25 mouse cellular contexts compared by ENCODE assay signal in genomic region chr11:6333403-6333802, GRCm38 (mm10).
"Had no signal": no experiment of that assay in that cellular context is flagged by ENCODE, and none has a peak within 500 bp of the region (broad histone marks: within the 10 kb centered on the region; RNA-seq: fewer than 3 reads in every experiment).

No protein-coding gene starts in this region.

- ATAC-seq: hindbrain, embryonic 16.5 days; inflammation-experienced regulatory T-cells, adult 6 months; intestine, embryonic 15.5 days; intestine, postnatal 0 days had no signal

- H3K9me3 ChIP-seq: heart, embryonic 12.5 days; hindbrain, embryonic 10.5 days; hindbrain, embryonic 12.5 days; intestine, embryonic 15.5 days; limb, embryonic 10.5 days; limb, embryonic 12.5 days had no signal

- H3K4me2 ChIP-seq: heart, embryonic 12.5 days; hindbrain, embryonic 12.5 days; hindbrain, embryonic 14.5 days; intestine, embryonic 15.5 days; limb, embryonic 12.5 days; liver, embryonic 11.5 days had no signal

- H3K27ac ChIP-seq: gastrocnemius, adult 2 months; heart, adult 2 months; hindbrain, embryonic 10.5 days; hindbrain, embryonic 12.5 days; hindbrain, embryonic 14.5 days; intestine, embryonic 15.5 days; layer of hippocampus, adult 2 months; left cerebral cortex, adult 2 months; limb, embryonic 10.5 days; limb, embryonic 12.5 days; liver, embryonic 14.5 days had no signal

- H3K4me3 ChIP-seq: gastrocnemius, adult 2 months; heart, adult 2 months; heart, embryonic 12.5 days; hindbrain, embryonic 10.5 days; hindbrain, embryonic 12.5 days; intestine, embryonic 15.5 days; layer of hippocampus, adult 2 months; left cerebral cortex, adult 2 months; limb, embryonic 10.5 days; limb, embryonic 12.5 days had no signal

- H3K9ac ChIP-seq: heart, embryonic 12.5 days; hindbrain, embryonic 12.5 days; hindbrain, embryonic 14.5 days; intestine, embryonic 15.5 days; limb, embryonic 12.5 days; liver, embryonic 14.5 days had no signal

- DNase-seq: gastrocnemius, adult 2 months; gastrocnemius, postnatal 10 days; gastrocnemius, postnatal 25 days; heart, adult 2 months; heart, postnatal 10 days; heart, postnatal 4 days; kidney, adult 18-20 months; kidney, adult 9 months; kidney, postnatal 10 days; kidney, postnatal 25 days; kidney, postnatal 4 days had no signal

- H3K4me1 ChIP-seq: heart, embryonic 12.5 days; hindbrain, embryonic 10.5 days; hindbrain, embryonic 12.5 days; intestine, embryonic 15.5 days; limb, embryonic 10.5 days had no signal

- H3K27me3 ChIP-seq: heart, embryonic 12.5 days; hindbrain, embryonic 12.5 days; intestine, embryonic 15.5 days; limb, embryonic 12.5 days had no signal
